Mouse (Mus musculus) liver, embryonic 13.5 days (tissue): Measurements from ENCODE around the gene Cpe. TPM values are rescaled to one million over a fixed set of nuclear protein-coding genes. Genes with fewer than 3 reads are reported as not detected.

Source experiments
- ATAC-seq: fragments of 200-750 bp; cut with Nextera tagmentation; 2 replicates; pipeline ENCODE4 v1.8.0; 2017; ENCODE audit warnings: low read depth, mild to moderate bottlenecking, moderate number of reproducible peaks, moderate library complexity
- DNase-seq: peaks from one replicate; pipeline ENCODE4 v3.0.0; 2022
- H3K27ac ChIP-seq: fragments of 300-500 bp; sonication (generic); 2 replicates; pipeline ENCODE4 v1.5.1; 2015; ENCODE audit warnings: moderate library complexity, mild to moderate bottlenecking, inconsistent platforms
- H3K27me3 ChIP-seq: fragments of 300-500 bp; sonication (generic); 2 replicates; pipeline ENCODE4 v1.6.1; 2015; ENCODE audit warnings: mild to moderate bottlenecking, inconsistent platforms
- H3K36me3 ChIP-seq: fragments of 300-500 bp; sonication (generic); 2 replicates; pipeline ENCODE4 v1.6.1; 2015; ENCODE audit warnings: mild to moderate bottlenecking, inconsistent platforms
- H3K4me1 ChIP-seq: fragments of 300-500 bp; sonication (generic); replicated peaks from 2 replicates; pipeline ENCODE4 v1.6.1; 2015; ENCODE audit warnings: inconsistent platforms
- H3K4me2 ChIP-seq: fragments of 300-500 bp; sonication (generic); 2 replicates; pipeline ENCODE4 v1.6.1; 2015; ENCODE audit warnings: inconsistent platforms, mild to moderate bottlenecking, moderate library complexity
- H3K4me3 ChIP-seq: fragments of 300-500 bp; sonication (generic); replicated peaks from 2 replicates; pipeline ENCODE4 v1.5.1; 2015; ENCODE audit warnings: mild to moderate bottlenecking, inconsistent platforms
- H3K9ac ChIP-seq: fragments of 300-500 bp; sonication (generic); 2 replicates; pipeline ENCODE4 v1.6.1; 2015; ENCODE audit warnings: mild to moderate bottlenecking, inconsistent platforms
- H3K9me3 ChIP-seq: fragments of 300-500 bp; sonication (generic); replicated peaks from 2 replicates; pipeline ENCODE4 v1.6.1; 2016; ENCODE audit warnings: inconsistent platforms
- WGBS: fragments of 180-500 bp; shearing (Covaris S2); methylation state at CpG from one replicate; pipeline ENCODE4 v1.1.7; 2015; ENCODE audit not compliant: insufficient replicate concordance; 5-methylcytosine and 5-hydroxymethylcytosine counted together
- polyA plus RNA-seq: library from polyadenylated mRNA; unstranded; fragments of >200 nt; fragmentation: Nextera tagmentation; extraction: Ambion mirVana; gene quantifications from 2 replicates; pipeline ENCODE4 v1.2.1, GENCODE M21; 2015

Gene Cpe
- polyA plus RNA-seq, 1 experiment from 2014 or later, result 5.0 TPM

- no peaks in the 10 kb centered on the region for H3K36me3 ChIP-seq
- ATAC-seq, result no peak
- no peak overlapping the region for H3K27ac ChIP-seq
- no peak overlapping the region for H3K4me3 ChIP-seq
- no peaks in the 10 kb centered on the region for H3K27me3 ChIP-seq
- no peak overlapping the region for H3K9ac ChIP-seq
- H3K4me1 ChIP-seq, result no peaks in the 10 kb centered on the region
- 76% methylated on average over 3 of the region's 3 CpGs for WGBS
- H3K4me2 ChIP-seq, result no peak overlapping the region
- no peak for DNase-seq
- no peaks in the 10 kb centered on the region for H3K9me3 ChIP-seq
Measured at GRCm38 (mm10) chr8:64647148-64647547, 45.7 kb downstream of the Cpe start.

DNA sequence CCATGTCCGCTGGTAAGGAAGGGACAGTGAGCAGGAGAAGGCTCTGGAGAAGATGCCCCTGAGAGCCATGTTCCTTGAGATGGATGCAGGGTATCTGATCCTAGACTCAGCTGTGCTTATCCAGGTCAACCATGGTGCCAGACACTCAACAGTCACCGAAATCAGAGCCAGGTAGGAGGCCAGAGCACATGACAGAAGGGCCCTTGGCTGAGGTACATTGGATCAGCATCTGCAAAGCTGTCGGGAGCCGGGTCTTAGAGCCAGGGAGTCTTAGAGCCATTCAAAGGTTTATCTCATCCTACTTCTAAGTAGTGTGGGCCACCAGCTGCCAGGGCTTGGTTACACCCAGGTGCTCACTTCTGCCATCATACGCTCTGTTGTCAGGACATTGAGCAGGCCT is 46.4 kb downstream of the Cpe start:
- WGBS, result 73% methylated on average over 5 of the region's 5 CpGs
- no peak for ATAC-seq
- Histone ChIP-seq H3K4me3 (no peak overlapping the region), H3K36me3 (no peaks in the 10 kb centered on the region), H3K9me3 (no peaks in the 10 kb centered on the region), H3K27ac (no peak overlapping the region), H3K4me1 (no peaks in the 10 kb centered on the region), H3K4me2 (no peak overlapping the region), H3K27me3 (no peaks in the 10 kb centered on the region), H3K9ac (no peak overlapping the region)
- no peak for DNase-seq

DNA sequence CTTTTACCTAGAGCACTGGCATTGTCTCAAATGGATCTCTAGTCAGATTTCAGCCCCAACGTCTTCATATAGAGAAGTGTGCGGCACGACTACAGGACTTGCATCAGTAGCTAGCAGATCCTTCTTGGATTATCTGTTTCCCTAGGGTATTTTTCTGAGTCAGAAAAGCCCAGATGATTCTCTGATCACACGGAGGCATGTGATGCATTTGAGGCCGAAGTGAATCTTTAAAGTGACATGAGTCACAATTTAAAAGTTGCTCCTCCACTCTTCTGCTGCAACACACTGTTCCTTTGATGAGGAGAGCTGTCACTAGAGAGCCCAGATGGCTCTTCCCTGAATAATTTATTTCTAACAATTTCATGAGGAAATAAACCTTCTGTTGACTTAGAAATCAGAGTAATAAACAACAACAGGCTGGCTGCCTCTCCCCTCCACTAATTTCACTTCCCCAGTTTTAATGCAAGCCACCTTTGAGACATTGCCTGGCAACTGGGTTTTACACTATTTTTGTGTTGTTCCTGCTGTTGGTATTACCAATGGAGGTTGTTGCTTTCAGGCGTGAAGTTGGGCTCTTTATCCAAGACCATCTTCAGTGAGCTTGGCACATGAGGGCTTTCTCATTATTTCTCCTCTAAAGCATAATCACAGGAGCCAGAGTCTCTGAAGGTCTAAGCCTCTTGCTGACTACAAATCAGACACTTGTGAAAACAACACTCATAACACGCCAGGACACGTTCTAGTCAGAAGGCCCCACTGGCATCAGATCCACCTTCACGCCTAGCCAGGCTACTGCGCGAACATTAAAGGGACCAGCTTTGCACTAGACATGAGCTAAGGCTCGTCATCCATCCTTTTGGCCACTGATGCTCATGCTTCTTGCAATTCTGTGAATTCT is 48.5 kb downstream of the Cpe start:
- Histone ChIP-seq H3K27me3 (no peaks in the 10 kb centered on the region), H3K9ac (no peak overlapping the region), H3K4me1 (no peaks in the 10 kb centered on the region), H3K27ac (no peak overlapping the region), H3K36me3 (no peaks in the 10 kb centered on the region), H3K4me3 (no peak overlapping the region), H3K4me2 (no peak overlapping the region), H3K9me3 (no peaks in the 10 kb centered on the region)
- WGBS, result 68% methylated on average over 12 of the region's 12 CpGs
- no peak for ATAC-seq
- DNase-seq, result no peak

DNA sequence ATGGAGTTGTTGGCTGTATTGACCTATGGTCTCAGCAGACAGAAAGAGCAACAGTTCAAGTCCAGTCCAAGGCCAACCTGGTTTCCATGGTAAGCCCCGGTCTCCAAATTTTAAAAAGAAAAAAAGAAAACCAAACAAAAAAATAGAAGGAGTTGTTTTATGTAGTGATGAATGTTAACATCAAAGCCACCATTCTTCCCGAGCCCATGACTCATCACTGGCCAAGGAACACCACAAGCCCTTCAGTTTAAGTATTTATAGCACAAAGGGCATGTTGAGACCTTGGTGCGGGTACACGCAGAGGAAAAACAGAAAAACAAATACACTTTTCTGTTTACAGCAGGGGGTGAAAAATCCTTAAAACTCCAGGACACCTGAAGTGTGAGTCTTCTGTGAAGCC is 49.5 kb downstream of the Cpe start:
- Histone ChIP-seq H3K4me1 (no peaks in the 10 kb centered on the region), H3K9me3 (no peaks in the 10 kb centered on the region), H3K27me3 (no peaks in the 10 kb centered on the region), H3K4me2 (no peak overlapping the region), H3K27ac (no peak overlapping the region), H3K9ac (no peak overlapping the region), H3K36me3 (no peaks in the 10 kb centered on the region), H3K4me3 (no peak overlapping the region)
- 55% methylated on average over 4 of the region's 4 CpGs for WGBS
- ATAC-seq (no peak), DNase-seq (no peak)

DNA sequence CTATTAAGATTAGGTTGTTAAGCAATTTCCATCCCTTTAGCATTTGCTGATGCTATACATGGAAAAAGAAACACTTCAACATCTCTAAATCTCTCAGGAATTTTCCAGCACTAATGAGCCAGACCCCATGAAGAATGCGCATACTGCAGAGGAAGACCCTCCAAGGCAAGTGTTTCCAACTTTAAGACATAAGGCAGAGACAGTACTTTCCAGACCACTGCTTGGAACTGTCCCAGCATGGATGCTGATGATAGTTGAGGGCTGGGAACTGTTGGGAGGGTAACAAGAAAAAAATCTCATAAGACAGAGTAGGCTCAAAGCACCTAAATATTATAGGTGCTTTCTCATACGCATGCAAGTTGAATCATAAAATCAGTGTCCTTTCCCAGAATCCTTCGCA is 50.1 kb downstream of the Cpe start:
- 81% methylated on average over 3 of the region's 3 CpGs for WGBS
- H3K9me3 ChIP-seq, result no peaks in the 10 kb centered on the region
- H3K4me2 ChIP-seq, result no peak overlapping the region
- no peak for ATAC-seq
- no peaks in the 10 kb centered on the region for H3K36me3 ChIP-seq
- H3K4me3 ChIP-seq, result no peak overlapping the region
- no peak for DNase-seq
- no peak overlapping the region for H3K9ac ChIP-seq
- H3K4me1 ChIP-seq, result no peaks in the 10 kb centered on the region
- H3K27ac ChIP-seq, result no peak overlapping the region
- H3K27me3 ChIP-seq, result no peaks in the 10 kb centered on the region

DNA sequence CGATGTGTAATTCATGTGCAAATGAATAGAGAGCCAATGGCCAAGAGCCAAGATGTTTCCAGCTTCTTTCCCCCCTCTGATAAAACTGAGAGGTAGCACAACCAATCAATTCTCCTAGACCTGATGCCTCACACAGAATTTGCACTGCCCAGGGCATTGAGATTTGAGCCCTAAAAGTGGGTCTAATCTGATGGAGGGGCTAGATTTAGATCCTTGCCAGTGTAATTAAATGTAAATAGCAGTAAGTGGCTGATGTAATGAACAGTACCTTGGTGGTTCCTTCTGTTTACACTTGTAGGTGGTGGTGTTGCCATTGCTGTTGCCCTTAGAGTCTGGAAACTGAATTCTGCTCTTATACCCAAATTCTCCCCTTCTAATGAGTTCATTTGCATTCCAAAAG is 52.3 kb downstream of the Cpe start:
- no peak overlapping the region for H3K27ac ChIP-seq
- H3K4me3 ChIP-seq, result no peak overlapping the region
- H3K9me3 ChIP-seq, result no peaks in the 10 kb centered on the region
- no peaks in the 10 kb centered on the region for H3K36me3 ChIP-seq
- ATAC-seq (no peak), DNase-seq (no peak)
- H3K27me3 ChIP-seq, result no peaks in the 10 kb centered on the region
- H3K9ac ChIP-seq, result no peak overlapping the region
- no peak overlapping the region for H3K4me2 ChIP-seq
- 70% methylated on average over 1 of the region's 1 CpGs for WGBS
- no peaks in the 10 kb centered on the region for H3K4me1 ChIP-seq

DNA sequence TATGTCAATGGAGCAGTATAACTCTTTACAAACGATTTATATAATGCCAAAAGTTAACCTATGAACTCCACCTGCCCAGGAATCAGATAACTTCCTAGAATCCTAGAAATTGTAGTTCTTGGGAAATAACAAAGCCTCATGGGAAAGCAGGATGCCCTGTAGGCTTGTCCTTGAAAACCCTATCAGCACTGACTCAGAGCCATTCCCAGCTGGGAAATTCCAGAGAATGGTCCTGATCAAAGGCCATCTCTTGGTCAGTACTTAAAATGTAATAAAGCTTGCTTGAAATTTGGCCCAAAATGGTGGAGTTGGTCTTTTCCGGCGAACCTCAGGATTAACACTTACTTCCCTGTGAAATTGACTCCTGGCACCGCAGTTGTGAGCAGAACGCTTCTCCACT is 53.2 kb downstream of the Cpe start:
- Histone ChIP-seq H3K4me2 (no peak overlapping the region), H3K9me3 (no peaks in the 10 kb centered on the region), H3K9ac (no peak overlapping the region), H3K4me3 (no peak overlapping the region), H3K27me3 (no peaks in the 10 kb centered on the region), H3K27ac (no peak overlapping the region), H3K4me1 (no peaks in the 10 kb centered on the region), H3K36me3 (no peaks in the 10 kb centered on the region)
- WGBS, result 76% methylated on average over 5 of the region's 5 CpGs
- no peak for ATAC-seq
- no peak for DNase-seq

DNA sequence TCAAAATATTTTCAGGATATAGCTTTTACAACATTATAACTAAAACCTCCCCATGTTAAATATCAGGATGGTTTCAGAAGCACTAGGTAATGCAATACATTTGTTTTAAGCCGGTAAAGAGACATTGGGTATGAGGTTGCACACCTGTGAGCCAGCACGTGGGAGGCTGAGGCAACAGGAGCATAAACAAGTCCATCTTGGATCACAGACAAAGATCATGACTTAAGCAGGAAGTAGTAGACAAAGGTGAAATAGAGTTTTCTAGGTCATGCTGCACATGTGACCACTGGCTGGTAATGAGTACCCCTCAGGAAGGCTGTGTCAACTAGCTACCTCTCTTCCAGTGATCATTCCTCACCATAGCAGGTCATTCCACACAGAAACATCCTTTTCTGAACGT is 58.0 kb downstream of the Cpe start:
- no peaks in the 10 kb centered on the region for H3K27me3 ChIP-seq
- H3K4me3 ChIP-seq, result no peak overlapping the region
- H3K4me2 ChIP-seq, result no peak overlapping the region
- WGBS, result 54% methylated on average over 3 of the region's 3 CpGs
- H3K9me3 ChIP-seq, result no peaks in the 10 kb centered on the region
- H3K27ac ChIP-seq, result no peak overlapping the region
- H3K9ac ChIP-seq, result no peak overlapping the region
- no peaks in the 10 kb centered on the region for H3K36me3 ChIP-seq
- ATAC-seq (no peak), DNase-seq (no peak)
- H3K4me1 ChIP-seq, result no peaks in the 10 kb centered on the region

- no peak overlapping the region for H3K4me2 ChIP-seq
- H3K9ac ChIP-seq, result no peak overlapping the region
- no peak overlapping the region for H3K27ac ChIP-seq
- no peaks in the 10 kb centered on the region for H3K27me3 ChIP-seq
- ATAC-seq, result no peak
- no peak overlapping the region for H3K4me3 ChIP-seq
- WGBS, result 54% methylated on average over 8 of the region's 8 CpGs
- no peaks in the 10 kb centered on the region for H3K9me3 ChIP-seq
- H3K4me1 ChIP-seq, result no peaks in the 10 kb centered on the region
- DNase-seq, result no peak
- H3K36me3 ChIP-seq, result no peaks in the 10 kb centered on the region
Measured at GRCm38 (mm10) chr8:64634131-64634865, 58.6 kb downstream of the Cpe start.

GRCm38 (mm10) chr8:64632169-64632568 is 60.7 kb downstream of the Cpe start:
- no peaks in the 10 kb centered on the region for H3K27me3 ChIP-seq
- no peaks in the 10 kb centered on the region for H3K4me1 ChIP-seq
- no peak for ATAC-seq
- no peak overlapping the region for H3K27ac ChIP-seq
- H3K36me3 ChIP-seq, result no peaks in the 10 kb centered on the region
- 58% methylated on average over 4 of the region's 4 CpGs for WGBS
- no peak overlapping the region for H3K9ac ChIP-seq
- H3K4me3 ChIP-seq, result no peak overlapping the region
- no peaks in the 10 kb centered on the region for H3K9me3 ChIP-seq
- DNase-seq, result no peak
- H3K4me2 ChIP-seq, result no peak overlapping the region

DNA sequence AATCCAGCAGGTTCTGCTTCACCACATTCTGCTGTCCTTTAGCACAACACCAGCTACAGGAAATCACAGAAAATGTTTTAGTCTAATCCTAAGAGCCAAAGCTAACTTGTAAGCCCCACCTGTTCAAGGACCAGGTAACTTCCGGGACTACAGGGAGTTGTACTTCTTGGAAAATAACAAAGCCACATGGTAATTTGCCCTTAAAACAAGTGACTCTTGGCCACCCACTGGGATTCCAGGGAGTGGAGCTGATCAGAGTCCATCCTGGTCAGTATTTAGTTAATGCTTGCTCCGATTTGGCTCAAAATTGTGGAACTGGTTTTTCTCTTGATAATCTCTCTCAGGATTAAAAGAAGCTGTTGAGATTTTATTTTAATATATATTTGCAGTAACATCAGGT is 61.1 kb downstream of the Cpe start:
- Histone ChIP-seq H3K27ac (no peak overlapping the region), H3K4me1 (no peaks in the 10 kb centered on the region), H3K9ac (no peak overlapping the region), H3K4me3 (no peak overlapping the region), H3K9me3 (no peaks in the 10 kb centered on the region), H3K4me2 (no peak overlapping the region), H3K27me3 (no peaks in the 10 kb centered on the region), H3K36me3 (no peaks in the 10 kb centered on the region)
- ATAC-seq (no peak), DNase-seq (no peak)
- 57% methylated on average over 2 of the region's 2 CpGs for WGBS
